Mouse (Mus musculus) left cerebral cortex, postnatal 25 days (tissue): ENCODE data around the gene Khsrp. TPM values are rescaled to one million over a fixed set of nuclear protein-coding genes. Genes with fewer than 3 reads are reported as not detected.

Experiments
- total RNA-seq, 2 experiments: library from RNA; stranded (reverse); gene quantifications; 2 replicates each; pipeline ENCODE4 v1.2.3; 2021

Gene Khsrp
- total RNA-seq, 2 experiments from 2014 or later: 103 to 110 TPM

Other genes starting within 250 kb of the Khsrp start
- 1 to 10 TPM; 2.1 to 3.9 TPM for gene Rfx2, start 200.5 kb downstream of the Khsrp start, total RNA-seq
- not detected for gene Acsbg2, start 157.1 kb downstream of the Khsrp start, total RNA-seq
- gene 1700061G19Rik, start 156.0 kb downstream of the Khsrp start, total RNA-seq: not detected
- 10 to 100 TPM; 69.5 to 71.8 TPM for gene Mllt1, start 96.1 kb downstream of the Khsrp start, total RNA-seq
- gene Acer1, start 49.4 kb downstream of the Khsrp start, total RNA-seq: not detected
- 10 to 100 TPM; 56.1 to 67.9 TPM for gene Clpp, start 41.2 kb downstream of the Khsrp start, total RNA-seq
- gene Alkbh7, start 34.2 kb downstream of the Khsrp start, total RNA-seq: 10 to 100 TPM; 23.1 to 23.7 TPM
- not detected for gene Pspn, start 31.5 kb downstream of the Khsrp start, total RNA-seq
- 10 to 100 TPM; 53.7 to 58.9 TPM for gene Gtf2f1, start 20.2 kb downstream of the Khsrp start, total RNA-seq
- gene Gm17949, start 20.1 kb downstream of the Khsrp start, total RNA-seq: under 1 TPM in 1 of 2 experiments, not detected in 1; 0.50 TPM
- not detected for gene Slc25a41, start 10.1 kb upstream of the Khsrp start, total RNA-seq
- gene Crb3, start 27.6 kb upstream of the Khsrp start, total RNA-seq: 1 to 10 TPM; 1.2 to 2.4 TPM
- gene Slc25a23, start 28.3 kb upstream of the Khsrp start, total RNA-seq: 100 to 1,000 TPM; 338 to 348 TPM
- 1 to 10 TPM in 1 of 2 experiments, under 1 TPM in 1; 0.78 to 2.2 TPM for gene Dennd1c, start 47.0 kb upstream of the Khsrp start, total RNA-seq
- gene Tubb4a, start 56.3 kb upstream of the Khsrp start, total RNA-seq: 100 to 1,000 TPM; 641 to 646 TPM
- 1 to 10 TPM in 1 of 2 experiments, not detected in 1; 1.2 TPM for gene Tnfsf9, start 73.8 kb upstream of the Khsrp start, total RNA-seq
- gene Cd70, start 118.3 kb upstream of the Khsrp start, total RNA-seq: under 1 TPM in 1 of 2 experiments, not detected in 1; 0.44 TPM
- gene Tnfsf14, start 162.7 kb upstream of the Khsrp start, total RNA-seq: not detected
- under 1 TPM; 0.41 to 0.48 TPM for gene C3, start 196.6 kb upstream of the Khsrp start, total RNA-seq
- 10 to 100 TPM; 21.5 to 24.0 TPM for gene Gpr108, start 216.9 kb upstream of the Khsrp start, total RNA-seq
- gene Trip10, start 217.9 kb upstream of the Khsrp start, total RNA-seq: 1 to 10 TPM; 6.5 to 7.3 TPM
- 1 to 10 TPM; 2.9 to 4.3 TPM for gene Vav1, start 247.6 kb upstream of the Khsrp start, total RNA-seq